Mouse (Mus musculus) liver, embryonic 14.5 days (tissue): ENCODE results near the gene Kcnn1. TPM values are rescaled to one million over a fixed set of nuclear protein-coding genes. Genes with fewer than 3 reads are reported as not detected.

Experiments
- ATAC-seq: fragments of 200-750 bp; cut with Nextera tagmentation; 2 replicates; pipeline ENCODE4 v1.8.0; 2017; ENCODE audit warnings: moderate number of reproducible peaks, mild to moderate bottlenecking, moderate library complexity; ENCODE audit not compliant: insufficient read depth
- DNase-seq, 3 experiments: peaks; one replicate each; pipeline ENCODE4 v3.0.0-alpha.2; 2012 to 2013; ENCODE audit warnings: low read depth in 3 of 3, low spot score in 3 of 3
- H3K27ac ChIP-seq: fragments of 300-500 bp; sonication (generic); 2 replicates; pipeline ENCODE4 v1.5.1; 2014; ENCODE audit warnings: moderate library complexity, mild to moderate bottlenecking, control low read depth, inconsistent platforms
- H3K27me3 ChIP-seq: fragments of 300-500 bp; sonication (generic); 2 replicates; pipeline ENCODE4 v1.6.1; 2014; ENCODE audit warnings: mild to moderate bottlenecking, low read length, moderate library complexity; ENCODE audit not compliant: control insufficient read depth, insufficient read depth
- H3K36me3 ChIP-seq: fragments of 300-500 bp; sonication (generic); replicated peaks from 2 replicates; pipeline ENCODE4 v1.6.1; 2014; ENCODE audit warnings: low read depth; ENCODE audit not compliant: control insufficient read depth, insufficient read depth
- H3K4me1 ChIP-seq, 2 experiments: fragments of 200-500 bp in 1 of 2; fragments of 300-500 bp in 1 of 2; sonication (generic) in 1 of 2; replicated peaks; 2 replicates each; pipeline ENCODE4 v1.6.1; 2012 to 2014; ENCODE audit warnings: antibody characterized with exemption in 1 of 2, inconsistent platforms in 1 of 2, low read length in 1 of 2; ENCODE audit not compliant: control insufficient read depth in 2 of 2, insufficient read depth in 2 of 2
- H3K4me2 ChIP-seq: fragments of 300-500 bp; sonication (generic); 2 replicates; pipeline ENCODE4 v1.6.1; 2014; ENCODE audit warnings: low read depth, mild to moderate bottlenecking, control low read depth, moderate library complexity
- H3K4me3 ChIP-seq, 2 experiments: fragments of 200-500 bp in 1 of 2; fragments of 300-500 bp in 1 of 2; sonication (generic) in 1 of 2; 2 replicates each; pipeline ENCODE4 v1.5.1; 2012 to 2014; ENCODE audit warnings: low read depth in 2 of 2, low read length in 2 of 2, mild to moderate bottlenecking in 2 of 2, control low read depth in 1 of 2, inconsistent platforms in 1 of 2, moderate library complexity in 1 of 2; ENCODE audit not compliant: insufficient read depth in 1 of 2
- H3K9ac ChIP-seq: fragments of 300-500 bp; sonication (generic); replicated peaks from 2 replicates; pipeline ENCODE4 v1.6.1; 2014; ENCODE audit warnings: mild to moderate bottlenecking, control low read depth, moderate library complexity
- H3K9me3 ChIP-seq: fragments of 300-500 bp; sonication (generic); 2 replicates; pipeline ENCODE4 v1.6.1; 2016; ENCODE audit warnings: low read length, mixed read lengths; ENCODE audit not compliant: control insufficient read depth
- CTCF ChIP-seq: IDR thresholded peaks from 2 replicates; pipeline ENCODE4 v1.5.1; 2016; ENCODE audit warnings: antibody characterized with exemption, low read depth, control low read depth
- EP300 ChIP-seq: IDR thresholded peaks from 2 replicates; pipeline ENCODE4 v1.6.1; 2016; ENCODE audit warnings: antibody characterized with exemption, low read depth
- WGBS: fragments of 180-500 bp; shearing (Covaris S2); extraction: QIAGEN DNeasy Blood & Tissue Kit; methylation state at CpG from one replicate; pipeline ENCODE4 v1.1.7; 2014; ENCODE audit not compliant: insufficient replicate concordance; 5-methylcytosine and 5-hydroxymethylcytosine counted together
- polyA plus RNA-seq, 2 experiments: library from polyadenylated mRNA; depleted of rRNA in 1 of 2; stranded (reverse) in 1 of 2; unstranded in 1 of 2; fragments of >200 nt; fragmentation: Nextera tagmentation in 1 of 2; extraction: Ambion mirVana in 1 of 2; gene quantifications; 2 replicates each; pipeline versions ENCODE4 v1.2.1 to v1.2.3; 2012 to 2014

Kcnn1 gene
- polyA plus RNA-seq, 2 experiments = 0.17 to 0.27 TPM

- H3K4me3 ChIP-seq = no peak overlapping the region
- no peak for TF ChIP-seq EP300
- no peak for TF ChIP-seq CTCF
- no peak overlapping the region for H3K4me2 ChIP-seq
- DNase-seq (no peak), ATAC-seq (no peak)
- 71% methylated on average over 4 of the region's 4 CpGs for WGBS
- H3K9ac ChIP-seq = no peak overlapping the region
- H3K27ac ChIP-seq = no peak overlapping the region
- H3K27me3 ChIP-seq = no peaks in the 10 kb centered on the region
- H3K4me1 ChIP-seq = peaks cover 6% of the 10 kb centered on the region in 2 experiments
- no peaks in the 10 kb centered on the region for H3K9me3 ChIP-seq
- no peaks in the 10 kb centered on the region for H3K36me3 ChIP-seq
Measured at GRCm38 (mm10) chr8:70850947-70851346, 12.1 kb downstream of the Kcnn1 start.

- H3K9me3 ChIP-seq = no peaks in the 10 kb centered on the region
- no peak overlapping the region for H3K4me3 ChIP-seq
- no peak for DNase-seq
- ATAC-seq = no peak
- H3K9ac ChIP-seq = no peak overlapping the region
- no peaks in the 10 kb centered on the region for H3K27me3 ChIP-seq
- peaks cover 6% of the 10 kb centered on the region in 2 experiments for H3K4me1 ChIP-seq
- TF ChIP-seq EP300 (no peak), CTCF (no peak)
- 55% methylated on average over 7 of the region's 7 CpGs for WGBS
- no peak overlapping the region for H3K4me2 ChIP-seq
- H3K36me3 ChIP-seq = no peaks in the 10 kb centered on the region
- H3K27ac ChIP-seq = no peak overlapping the region
Measured at GRCm38 (mm10) chr8:70850132-70850845, 12.8 kb downstream of the Kcnn1 start.

- DNase-seq = no peak
Measured at GRCm38 (mm10) chr8:70849333-70849990, 13.6 kb downstream of the Kcnn1 start.

GRCm38 (mm10) chr8:70846371-70847154 is 16.5 kb downstream of the Kcnn1 start:
- ATAC-seq (no peak), DNase-seq (no peak)
- peaks cover 35 to 37% of the 10 kb centered on the region in 2 experiments for H3K4me1 ChIP-seq
- no peak overlapping the region for H3K4me3 ChIP-seq
- TF ChIP-seq CTCF (peak; percentile 74), EP300 (no peak)
- no peak overlapping the region for H3K4me2 ChIP-seq
- H3K9me3 ChIP-seq = no peaks in the 10 kb centered on the region
- H3K27ac ChIP-seq = no peak overlapping the region
- 44% methylated on average over 15 of the region's 15 CpGs for WGBS
- H3K9ac ChIP-seq = 0 out of 2 replicates have a peak overlapping the region, but pooled peaks have one; percentile 3
- no peaks in the 10 kb centered on the region for H3K36me3 ChIP-seq
- H3K27me3 ChIP-seq = no peaks in the 10 kb centered on the region

More at GRCm38 (mm10) chr8:70849333-70849990, 13.6 kb downstream of the Kcnn1 start:
- Histone ChIP-seq H3K4me3 (no peak overlapping the region), H3K9ac (no peak overlapping the region), H3K4me2 (no peak overlapping the region), H3K36me3 (no peaks in the 10 kb centered on the region), H3K27ac (no peak overlapping the region), H3K4me1 (peaks cover 14% of the 10 kb centered on the region in 2 experiments), H3K9me3 (no peaks in the 10 kb centered on the region), H3K27me3 (no peaks in the 10 kb centered on the region)
- TF ChIP-seq EP300 (no peak), CTCF (no peak)
- ATAC-seq = no peak
- WGBS = 64% methylated on average over 3 of the region's 3 CpGs
